Mouse (Mus musculus) CD4-positive naive resting alpha-beta T cell, adult 76 days (primary cell): ENCODE data around the gene Ccdc3. TPM values are rescaled to one million over a fixed set of nuclear protein-coding genes. Genes with fewer than 3 reads are reported as not detected.

ENCODE experiments used
- total RNA-seq: library from RNA; stranded (reverse); gene quantifications from one replicate; pipeline ENCODE4 v1.2.4, GENCODE M21; 2023

Ccdc3 gene
- not detected for total RNA-seq

GRCm38 (mm10) chr2:5137500-5138286, at the start of gene Ccdc3:
Gene Ccdc3, plus strand, starts transcription at chr2:5137776.

Other genes with a start within 250 kb of the Ccdc3 start
- gene Phyh, start 218.8 kb upstream of the Ccdc3 start, total RNA-seq: 26.3 TPM
- not detected for gene Ucma, start 161.7 kb upstream of the Ccdc3 start, total RNA-seq
- 0.64 TPM for gene Mcm10, start 125.0 kb upstream of the Ccdc3 start, total RNA-seq
- 2.6 TPM for gene Optn, start 73.7 kb upstream of the Ccdc3 start, total RNA-seq